Mouse (Mus musculus) megakaryocyte, embryonic 14.5 days (primary cell): ENCODE measurements around the gene Fnbp1. TPM values are rescaled to one million over a fixed set of nuclear protein-coding genes. Genes with fewer than 3 reads are reported as not detected.

ENCODE experiments used
- H3K27me3 ChIP-seq: replicated peaks from 2 replicates; pipeline ENCODE3; 2012; ENCODE audit warnings: inconsistent platforms
- H3K36me3 ChIP-seq: replicated peaks from 2 replicates; pipeline ENCODE3; 2012; ENCODE audit warnings: low read length, inconsistent platforms, mixed read lengths
- H3K4me1 ChIP-seq: 2 replicates; pipeline ENCODE4 v1.6.1; 2012; ENCODE audit warnings: inconsistent platforms
- H3K4me3 ChIP-seq: replicated peaks from 2 replicates; pipeline ENCODE3; 2012; ENCODE audit warnings: moderate library complexity, mild to moderate bottlenecking, inconsistent platforms
- H3K9me3 ChIP-seq: 2 replicates; pipeline ENCODE4 v1.6.1; 2012; ENCODE audit warnings: inconsistent platforms
- FLI1 ChIP-seq: IDR thresholded peaks from 2 replicates; pipeline ENCODE4 v1.6.1; 2012; ENCODE audit warnings: low read length, inconsistent platforms, mixed read lengths
- GATA1 ChIP-seq: IDR thresholded peaks from 3 replicates; pipeline ENCODE4 v1.6.1; 2012; ENCODE audit warnings: mixed read lengths, low read length, inconsistent platforms, borderline replicate concordance
- polyA plus RNA-seq: library from polyadenylated mRNA; stranded (reverse); fragments of >175 nt; gene quantifications from 2 replicates; pipeline ENCODE4 v1.2.3, GENCODE M21; 2012; ENCODE audit warnings: low replicate concordance; ENCODE audit not compliant: insufficient read depth

The Fnbp1 gene
- polyA plus RNA-seq, 1 experiment: 52.5 TPM

DNA sequence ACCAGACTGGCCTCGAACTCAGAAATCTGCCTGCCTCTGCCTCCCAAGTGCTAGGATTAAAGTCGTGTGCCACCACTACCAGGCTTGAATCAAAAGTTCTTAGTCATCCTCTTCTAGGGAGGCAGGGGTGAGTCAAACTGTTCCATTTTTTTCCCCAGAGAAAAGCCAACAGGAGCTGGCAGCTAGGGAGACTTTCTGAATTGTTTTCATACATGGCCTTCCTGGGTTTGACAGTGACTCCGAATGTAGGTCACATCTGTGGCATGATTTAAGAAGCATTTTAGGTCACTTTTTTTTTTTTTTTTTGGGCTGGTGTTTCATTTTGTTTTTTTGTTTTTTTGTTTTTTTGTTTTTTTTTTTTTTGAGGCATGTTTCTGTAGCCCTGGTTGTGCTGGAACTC lies 23.6 kb downstream of the Fnbp1 start:
- Histone ChIP-seq H3K27me3 (no peaks in the 10 kb centered on the region), H3K4me1 (peaks cover 95% of the 10 kb centered on the region), H3K36me3 (peaks cover 59% of the 10 kb centered on the region), H3K9me3 (no peaks in the 10 kb centered on the region), H3K4me3 (no peak overlapping the region)
- no peak for TF ChIP-seq GATA1
- TF ChIP-seq FLI1: no peak

DNA sequence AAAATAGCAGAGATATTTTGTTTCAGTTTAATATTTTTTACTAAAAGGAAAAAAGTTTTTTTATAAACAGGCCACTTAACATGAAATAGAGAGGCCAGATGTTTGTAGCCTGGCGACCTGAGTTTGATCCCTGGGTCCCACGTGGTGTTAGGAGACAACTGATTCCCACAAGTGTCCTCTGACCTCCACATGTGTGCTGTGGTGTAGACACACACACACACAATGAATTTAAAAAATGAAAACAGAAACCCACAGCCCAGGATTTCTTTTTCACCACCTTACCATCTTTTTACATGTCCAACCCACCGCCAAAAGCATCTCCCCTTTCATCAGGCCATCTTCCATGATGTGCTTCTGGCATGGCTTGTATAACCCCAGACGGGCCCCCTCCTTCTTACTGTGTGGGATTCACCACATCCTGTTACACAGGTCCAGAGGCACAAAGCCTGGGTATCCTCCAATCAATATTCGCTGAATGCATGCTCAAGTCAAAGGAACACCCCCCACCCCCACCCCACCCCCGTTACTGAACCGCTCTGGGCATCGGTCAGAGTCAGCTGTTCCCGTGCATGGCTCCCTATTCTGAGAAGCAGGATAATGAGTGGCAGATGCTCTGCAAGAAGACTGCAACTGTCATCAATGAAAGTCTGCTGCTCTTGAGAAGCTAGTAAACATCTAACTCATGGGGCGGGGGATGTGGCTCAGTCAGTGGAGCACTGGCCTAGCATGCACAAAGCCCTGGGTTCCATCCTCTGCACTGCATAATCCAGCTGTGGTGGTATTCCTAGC lies 25.7 kb downstream of the Fnbp1 start:
- Histone ChIP-seq H3K4me3 (peak overlapping the region; percentile 85), H3K4me1 (peaks cover 95% of the 10 kb centered on the region), H3K9me3 (no peaks in the 10 kb centered on the region), H3K27me3 (no peaks in the 10 kb centered on the region), H3K36me3 (peaks cover 62% of the 10 kb centered on the region)
- TF ChIP-seq GATA1: no peak
- TF ChIP-seq FLI1: no peak

DNA sequence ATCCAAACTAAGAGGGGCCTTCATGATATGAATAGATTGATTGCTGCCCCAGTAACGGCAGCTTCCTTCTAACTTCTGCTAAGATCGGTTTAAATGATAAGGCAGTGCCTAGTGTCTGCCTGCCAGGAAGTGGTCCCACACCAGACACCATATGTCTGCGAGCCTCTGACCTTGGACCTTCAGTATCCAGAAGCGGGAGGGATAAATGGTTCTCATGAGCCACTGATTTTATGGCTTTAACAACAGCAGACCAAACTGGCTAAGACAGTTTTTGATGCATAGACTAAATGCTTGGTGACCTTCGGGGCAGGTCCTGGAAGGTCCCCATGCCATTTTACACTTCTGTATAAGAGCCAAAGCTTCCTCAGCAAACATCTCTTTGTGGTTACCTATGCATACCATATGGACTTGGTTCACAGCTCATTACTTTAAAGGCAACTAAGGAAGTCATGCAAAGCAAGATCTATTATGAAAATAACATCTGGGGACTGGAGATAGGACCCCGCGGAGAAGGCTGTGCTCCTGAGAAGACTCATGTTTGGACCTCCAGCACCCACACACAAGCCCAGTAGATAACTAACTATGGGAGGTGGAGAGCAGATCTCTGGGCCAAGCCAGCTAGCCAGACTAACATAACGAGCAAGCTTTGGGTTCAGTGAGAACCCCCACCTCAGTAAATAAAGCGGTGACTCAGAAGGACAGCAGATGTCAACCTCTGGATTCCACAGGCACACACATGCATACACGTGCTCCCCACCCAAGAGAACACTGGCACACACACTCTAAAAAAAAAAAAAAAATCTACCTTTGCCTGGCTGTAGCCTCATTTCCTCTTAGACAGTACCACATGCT lies 26.5 kb downstream of the Fnbp1 start:
- H3K4me1 ChIP-seq: peaks cover 99% of the 10 kb centered on the region
- H3K9me3 ChIP-seq: no peaks in the 10 kb centered on the region
- no peaks in the 10 kb centered on the region for H3K27me3 ChIP-seq
- peak overlapping the region; percentile 82 for H3K4me3 ChIP-seq
- peaks cover 66% of the 10 kb centered on the region for H3K36me3 ChIP-seq
- no peak for TF ChIP-seq FLI1
- TF ChIP-seq GATA1: no peak

DNA sequence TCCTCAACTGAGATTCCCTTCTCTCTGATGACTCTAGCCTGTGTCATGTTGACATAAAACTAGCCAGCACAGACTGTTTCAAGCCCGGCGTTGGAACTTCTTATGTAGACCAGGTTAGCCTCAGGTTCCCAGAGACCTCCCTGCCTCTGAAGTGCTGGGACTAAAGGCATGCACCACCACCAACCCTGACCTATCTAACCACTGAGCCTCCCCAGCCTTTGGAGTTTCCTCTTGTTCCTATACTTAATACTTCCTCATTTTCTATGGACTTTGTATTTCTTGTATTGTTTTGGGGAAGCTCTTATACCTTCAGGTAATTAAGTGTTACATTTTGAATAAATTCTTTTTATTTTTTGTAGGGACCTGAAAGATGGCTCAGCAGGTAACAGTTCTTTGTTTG lies 27.6 kb downstream of the Fnbp1 start:
- Histone ChIP-seq H3K36me3 (peaks cover 62% of the 10 kb centered on the region), H3K9me3 (no peaks in the 10 kb centered on the region), H3K4me1 (peaks cover 99% of the 10 kb centered on the region), H3K4me3 (no peak overlapping the region), H3K27me3 (no peaks in the 10 kb centered on the region)
- TF ChIP-seq FLI1: no peak
- TF ChIP-seq GATA1: no peak

DNA sequence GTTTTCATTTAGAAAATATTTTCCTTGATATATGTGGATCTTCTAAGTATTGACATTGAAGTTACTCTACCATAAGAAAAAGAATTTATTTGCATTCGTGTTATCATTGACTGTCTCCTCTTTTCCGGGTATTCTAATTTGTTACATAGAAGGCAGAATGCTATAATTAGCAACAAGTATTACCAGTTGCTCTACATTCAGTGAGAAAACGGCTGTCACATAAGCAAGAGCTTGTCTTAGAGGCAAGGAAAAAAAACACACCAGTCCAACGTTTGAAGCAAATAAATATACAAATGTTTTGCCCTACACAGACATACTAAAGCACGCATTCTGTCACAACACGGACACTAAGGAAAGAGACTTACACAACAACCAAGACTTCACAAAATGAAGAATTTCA lies 30.1 kb downstream of the Fnbp1 start:
- no peaks in the 10 kb centered on the region for H3K9me3 ChIP-seq
- no peaks in the 10 kb centered on the region for H3K27me3 ChIP-seq
- H3K4me3 ChIP-seq: no peak overlapping the region
- no peak for TF ChIP-seq GATA1
- no peak for TF ChIP-seq FLI1
- H3K4me1 ChIP-seq: peaks cover 99% of the 10 kb centered on the region
- H3K36me3 ChIP-seq: peaks cover 67% of the 10 kb centered on the region

DNA sequence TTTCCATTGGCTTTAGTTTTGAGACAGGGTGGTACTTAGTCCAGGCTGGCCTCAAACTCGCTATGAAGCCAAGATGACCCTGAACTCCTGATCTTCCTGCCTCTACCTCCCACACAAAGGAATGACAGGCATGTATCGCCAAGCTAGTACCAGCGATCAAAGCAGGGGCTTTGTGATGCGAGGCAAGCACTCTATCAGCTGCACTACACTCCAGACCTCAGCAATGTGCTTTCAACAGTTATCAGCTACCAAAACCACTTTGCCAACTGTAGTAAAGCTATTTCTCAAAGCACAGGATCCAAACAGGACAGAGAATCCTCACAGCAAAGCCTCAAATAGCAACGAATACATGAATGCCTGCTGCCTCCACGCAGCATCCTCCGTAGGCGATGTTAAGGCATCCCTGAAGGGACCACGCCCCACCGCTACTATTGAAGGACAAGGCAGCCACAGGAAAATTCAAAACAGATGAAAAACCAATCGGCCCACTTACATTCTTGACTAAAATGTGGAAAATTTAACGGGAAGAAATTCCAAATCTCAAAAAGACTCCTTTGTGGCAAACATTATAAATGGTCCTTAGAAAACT lies 31.8 kb downstream of the Fnbp1 start:
- H3K4me3 ChIP-seq: peak overlapping the region; percentile 87
- H3K27me3 ChIP-seq: no peaks in the 10 kb centered on the region
- TF ChIP-seq GATA1: peak; percentile 59; the same call in 1 of the 3 replicates
- no peak for TF ChIP-seq FLI1
- peaks cover 74% of the 10 kb centered on the region for H3K36me3 ChIP-seq
- no peaks in the 10 kb centered on the region for H3K9me3 ChIP-seq
- peaks cover 99% of the 10 kb centered on the region for H3K4me1 ChIP-seq

DNA sequence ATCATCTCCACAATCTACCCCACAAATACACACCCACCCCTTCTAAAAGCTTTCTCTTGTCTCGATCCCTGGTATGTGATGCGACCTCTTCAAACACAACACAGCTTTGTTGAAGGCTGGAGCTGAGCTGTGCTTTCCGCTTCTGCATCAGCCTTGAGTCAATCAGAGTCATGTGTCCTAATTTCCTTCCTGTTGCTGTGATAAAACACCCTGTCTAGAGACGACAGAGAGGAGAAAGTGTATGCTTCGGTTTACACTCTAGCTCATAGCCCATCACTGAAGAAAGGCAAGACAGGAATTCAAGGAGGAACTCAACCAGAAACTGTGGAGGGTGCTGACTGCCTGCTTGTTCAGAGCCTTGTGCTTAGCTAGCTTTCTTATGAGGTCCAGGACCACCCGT lies 33.6 kb downstream of the Fnbp1 start:
- peaks cover 79% of the 10 kb centered on the region for H3K36me3 ChIP-seq
- H3K9me3 ChIP-seq: no peaks in the 10 kb centered on the region
- no peaks in the 10 kb centered on the region for H3K27me3 ChIP-seq
- no peak for TF ChIP-seq GATA1
- peak overlapping the region; percentile 57 for H3K4me3 ChIP-seq
- peaks cover 87% of the 10 kb centered on the region for H3K4me1 ChIP-seq

DNA sequence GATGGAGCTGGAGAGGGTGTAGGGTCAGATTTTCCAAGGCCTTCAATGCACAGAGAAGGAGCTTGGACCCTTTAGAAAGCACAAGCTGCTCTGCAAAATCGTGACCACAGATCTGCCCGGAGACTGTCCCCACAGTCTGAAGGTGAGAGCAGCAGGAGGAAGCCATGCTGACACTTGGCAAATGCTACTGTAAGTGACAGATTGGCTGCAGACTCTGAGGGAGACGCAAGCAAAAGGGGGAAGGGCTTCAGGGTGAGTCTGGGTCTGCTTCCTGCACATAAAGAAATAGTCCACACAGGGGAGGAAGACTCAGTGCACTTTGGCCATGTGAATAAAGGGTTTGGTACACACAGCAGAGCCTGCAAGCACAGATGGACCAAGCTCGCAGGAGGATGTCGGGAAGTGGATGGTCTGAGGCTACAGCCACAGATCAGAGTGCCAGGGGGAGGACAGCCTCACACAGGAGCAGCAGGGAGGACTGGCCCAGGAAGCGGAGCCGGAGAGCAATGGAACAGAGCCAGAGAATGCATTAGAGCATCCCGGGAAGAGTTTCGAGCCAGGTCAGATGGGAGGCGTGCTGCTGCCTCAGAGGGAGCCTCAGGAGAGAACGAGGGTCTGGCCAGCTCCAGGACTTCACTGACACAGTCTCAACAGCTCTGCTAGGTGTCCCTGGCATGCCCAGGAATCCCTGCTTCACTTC lies 35.0 kb downstream of the Fnbp1 start:
- TF ChIP-seq GATA1: no peak
- Histone ChIP-seq H3K4me1 (peaks cover 87% of the 10 kb centered on the region), H3K4me3 (peak overlapping the region; percentile 44), H3K36me3 (peaks cover 78% of the 10 kb centered on the region), H3K27me3 (no peaks in the 10 kb centered on the region), H3K9me3 (no peaks in the 10 kb centered on the region)

DNA sequence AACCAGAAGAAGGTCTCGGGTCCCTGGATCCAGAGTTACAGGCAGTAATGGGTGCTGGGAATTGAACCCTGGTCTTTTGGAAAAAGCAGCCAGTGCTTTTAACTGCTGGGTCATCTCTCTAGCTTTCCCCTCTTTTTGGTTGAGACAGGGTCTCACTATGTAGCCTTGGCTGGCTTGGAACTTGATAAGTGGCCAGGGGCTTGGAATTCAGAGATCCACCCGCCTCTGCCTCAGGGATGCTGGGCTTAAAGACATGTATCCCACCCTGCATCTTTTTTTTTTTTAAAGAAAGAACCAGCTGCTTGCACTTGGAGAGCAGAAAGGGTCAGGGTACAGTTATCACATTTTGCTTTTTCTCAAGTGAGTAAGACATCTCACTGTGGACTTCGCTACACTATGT lies 35.8 kb downstream of the Fnbp1 start:
- no peak overlapping the region for H3K4me3 ChIP-seq
- H3K9me3 ChIP-seq: no peaks in the 10 kb centered on the region
- H3K27me3 ChIP-seq: no peaks in the 10 kb centered on the region
- H3K4me1 ChIP-seq: peaks cover 87% of the 10 kb centered on the region
- TF ChIP-seq FLI1: no peak
- TF ChIP-seq GATA1: no peak
- peaks cover 78% of the 10 kb centered on the region for H3K36me3 ChIP-seq
